Mouse (Mus musculus): Measurements from ENCODE around the gene Ptrh1. TPM values are rescaled to one million over a fixed set of nuclear protein-coding genes. Genes with fewer than 3 reads are reported as not detected.
A peak's percentile ranks its signal among the peaks of the same experiment; 100 is the strongest.

Ptrh1 gene
- polyA plus RNA-seq, 1 experiment from 2014 or later: 5.5 TPM

- Histone ChIP-seq H3K36me3 (peaks cover 76% of the 10 kb centered on the region), H3K4me3 (no peak overlapping the region), H3K4me1 (replicated peaks) (peaks cover 13% of the 10 kb centered on the region), H3K9me3 (no peaks in the 10 kb centered on the region), H3K4me2 (no peak overlapping the region), H3K27ac (replicated peaks) (peak overlapping the region; percentile 73), H3K27me3 (no peaks in the 10 kb centered on the region), H3K9ac (no peak overlapping the region)
- 84% methylated on average over 2 of the region's 2 CpGs for WGBS
- no peak for ATAC-seq (ENCODE audit: low read depth)
Measured at GRCm38 (mm10) chr2:32816497-32816896, 40.9 kb downstream of the Ptrh1 start.

- Histone ChIP-seq H3K9ac (peak overlapping the region; percentile 38; the same call in 1 of the 2 replicates), H3K4me3 (no peak overlapping the region), H3K4me2 (0 out of 2 replicates have a peak overlapping the region, but pooled peaks have one; percentile 4), H3K27ac (replicated peaks) (peak overlapping the region; percentile 73), H3K36me3 (peaks cover 76% of the 10 kb centered on the region), H3K27me3 (no peaks in the 10 kb centered on the region), H3K4me1 (replicated peaks) (peaks cover 13% of the 10 kb centered on the region), H3K9me3 (no peaks in the 10 kb centered on the region)
- no peak for ATAC-seq (ENCODE audit: low read depth)
- WGBS: 52% methylated on average over 17 of the region's 17 CpGs
Measured at GRCm38 (mm10) chr2:32816946-32817581, 41.5 kb downstream of the Ptrh1 start.

GRCm38 (mm10) chr2:32817589-32817988 is 42.0 kb downstream of the Ptrh1 start:
- H3K27me3 ChIP-seq: no peaks in the 10 kb centered on the region
- peak overlapping the region; percentile 73 for H3K27ac ChIP-seq (replicated peaks)
- H3K9ac ChIP-seq: no peak overlapping the region
- 70% methylated on average over 7 of the region's 7 CpGs for WGBS
- no peak overlapping the region for H3K4me2 ChIP-seq
- ATAC-seq (ENCODE audit: low read depth): no peak
- peaks cover 13% of the 10 kb centered on the region for H3K4me1 ChIP-seq (replicated peaks)
- H3K36me3 ChIP-seq: peaks cover 72% of the 10 kb centered on the region
- H3K9me3 ChIP-seq: no peaks in the 10 kb centered on the region
- H3K4me3 ChIP-seq: no peak overlapping the region

- no peak overlapping the region for H3K4me2 ChIP-seq
- peaks cover 19% of the 10 kb centered on the region for H3K4me1 ChIP-seq (replicated peaks)
- no peaks in the 10 kb centered on the region for H3K27me3 ChIP-seq
- 96% methylated on average over 5 of the region's 5 CpGs for WGBS
- H3K9me3 ChIP-seq: no peaks in the 10 kb centered on the region
- H3K9ac ChIP-seq: no peak overlapping the region
- no peak overlapping the region for H3K27ac ChIP-seq (replicated peaks)
- no peak overlapping the region for H3K4me3 ChIP-seq
- peaks cover 66% of the 10 kb centered on the region for H3K36me3 ChIP-seq
- no peak for ATAC-seq (ENCODE audit: low read depth)
Measured at GRCm38 (mm10) chr2:32818208-32818607, 42.6 kb downstream of the Ptrh1 start.

- Histone ChIP-seq H3K27ac (replicated peaks) (no peak overlapping the region), H3K9me3 (no peaks in the 10 kb centered on the region), H3K27me3 (no peaks in the 10 kb centered on the region), H3K36me3 (peaks cover 45% of the 10 kb centered on the region), H3K4me3 (no peak overlapping the region), H3K9ac (no peak overlapping the region), H3K4me2 (no peak overlapping the region), H3K4me1 (replicated peaks) (peaks cover 34% of the 10 kb centered on the region)
- ATAC-seq (ENCODE audit: low read depth): no peak
- 68% methylated on average over 11 of the region's 11 CpGs for WGBS
Measured at GRCm38 (mm10) chr2:32821041-32821802, 45.6 kb downstream of the Ptrh1 start.

- H3K9ac ChIP-seq: no peak overlapping the region
- no peak overlapping the region for H3K4me3 ChIP-seq
- no peak overlapping the region for H3K27ac ChIP-seq (replicated peaks)
- WGBS: 88% methylated on average over 6 of the region's 6 CpGs
- ATAC-seq (ENCODE audit: low read depth): no peak
- no peaks in the 10 kb centered on the region for H3K9me3 ChIP-seq
- H3K27me3 ChIP-seq: no peaks in the 10 kb centered on the region
- peaks cover 36% of the 10 kb centered on the region for H3K36me3 ChIP-seq
- no peak overlapping the region for H3K4me2 ChIP-seq
- H3K4me1 ChIP-seq (replicated peaks): peaks cover 24% of the 10 kb centered on the region
Measured at GRCm38 (mm10) chr2:32822643-32823042, 47.1 kb downstream of the Ptrh1 start.

GRCm38 (mm10) chr2:32823153-32823552 is 47.6 kb downstream of the Ptrh1 start:
- Histone ChIP-seq H3K9me3 (no peaks in the 10 kb centered on the region), H3K4me3 (no peak overlapping the region), H3K27me3 (no peaks in the 10 kb centered on the region), H3K27ac (replicated peaks) (peak overlapping the region; percentile 52; the same call in 1 of the 2 replicates), H3K36me3 (peaks cover 31% of the 10 kb centered on the region), H3K4me1 (replicated peaks) (peaks cover 21% of the 10 kb centered on the region), H3K4me2 (no peak overlapping the region), H3K9ac (0 out of 2 replicates have a peak overlapping the region, but pooled peaks have one; percentile 27)
- WGBS: 35% methylated on average over 11 of the region's 11 CpGs
- ATAC-seq (ENCODE audit: low read depth): no peak

GRCm38 (mm10) chr2:32823579-32824154 is 48.1 kb downstream of the Ptrh1 start:
- Histone ChIP-seq H3K4me3 (no peak overlapping the region), H3K27me3 (no peaks in the 10 kb centered on the region), H3K9ac (peak overlapping the region; percentile 45; the same call in 1 of the 2 replicates), H3K9me3 (no peaks in the 10 kb centered on the region), H3K27ac (replicated peaks) (peak overlapping the region; percentile 52), H3K4me1 (replicated peaks) (peaks cover 21% of the 10 kb centered on the region), H3K36me3 (peaks cover 26% of the 10 kb centered on the region), H3K4me2 (no peak overlapping the region)
- ATAC-seq (ENCODE audit: low read depth): no peak
- 42% methylated on average over 8 of the region's 8 CpGs for WGBS

GRCm38 (mm10) chr2:32824181-32824580 is 48.6 kb downstream of the Ptrh1 start:
- Histone ChIP-seq H3K4me2 (no peak overlapping the region), H3K27ac (replicated peaks) (peak overlapping the region; percentile 52; the same call in 1 of the 2 replicates), H3K4me3 (no peak overlapping the region), H3K9me3 (no peaks in the 10 kb centered on the region), H3K36me3 (peaks cover 23% of the 10 kb centered on the region; the same call in 1 of the 2 replicates), H3K27me3 (no peaks in the 10 kb centered on the region), H3K4me1 (replicated peaks) (peaks cover 21% of the 10 kb centered on the region), H3K9ac (peak overlapping the region; percentile 45)
- ATAC-seq (ENCODE audit: low read depth): no peak
- WGBS: 26% methylated on average over 8 of the region's 8 CpGs

- Histone ChIP-seq H3K4me3 (no peak overlapping the region), H3K27me3 (no peaks in the 10 kb centered on the region), H3K4me1 (replicated peaks) (peaks cover 21% of the 10 kb centered on the region), H3K4me2 (no peak overlapping the region), H3K36me3 (peaks cover 18% of the 10 kb centered on the region; the same call in 1 of the 2 replicates), H3K9me3 (no peaks in the 10 kb centered on the region), H3K27ac (replicated peaks) (peak overlapping the region; percentile 52; the same call in 1 of the 2 replicates), H3K9ac (no peak overlapping the region; the same call in 1 of the 2 replicates)
- ATAC-seq (ENCODE audit: low read depth): no peak
- WGBS: 88% methylated on average over 1 of the region's 1 CpGs
Measured at GRCm38 (mm10) chr2:32824778-32825177, 49.2 kb downstream of the Ptrh1 start.

- no peak overlapping the region for H3K4me2 ChIP-seq
- peaks cover 10% of the 10 kb centered on the region; the same call in 1 of the 2 replicates for H3K36me3 ChIP-seq
- 86% methylated on average over 6 of the region's 6 CpGs for WGBS
- no peaks in the 10 kb centered on the region for H3K27me3 ChIP-seq
- peaks cover 21% of the 10 kb centered on the region for H3K4me1 ChIP-seq (replicated peaks)
- no peak overlapping the region for H3K27ac ChIP-seq (replicated peaks)
- no peak overlapping the region for H3K4me3 ChIP-seq
- H3K9ac ChIP-seq: no peak overlapping the region
- H3K9me3 ChIP-seq: no peaks in the 10 kb centered on the region
- no peak for ATAC-seq (ENCODE audit: low read depth)
Measured at GRCm38 (mm10) chr2:32825796-32826195, 50.2 kb downstream of the Ptrh1 start.
